Mouse (Mus musculus) natural killer cell, adult 2 months (primary cell): ENCODE measurements around the gene Abcb1a.
"Not testable (repeated sequence)": the region's sequence is repeated elsewhere in the genome, so short reads cannot be mapped to it uniquely, and the experiment has no call there.

Experiments
- DNase-seq, 2 experiments: peaks; one replicate each; pipeline ENCODE4 v3.0.0; 2022; ENCODE audit warnings: low spot score in 2 of 2

Gene Abcb1a

DNA sequence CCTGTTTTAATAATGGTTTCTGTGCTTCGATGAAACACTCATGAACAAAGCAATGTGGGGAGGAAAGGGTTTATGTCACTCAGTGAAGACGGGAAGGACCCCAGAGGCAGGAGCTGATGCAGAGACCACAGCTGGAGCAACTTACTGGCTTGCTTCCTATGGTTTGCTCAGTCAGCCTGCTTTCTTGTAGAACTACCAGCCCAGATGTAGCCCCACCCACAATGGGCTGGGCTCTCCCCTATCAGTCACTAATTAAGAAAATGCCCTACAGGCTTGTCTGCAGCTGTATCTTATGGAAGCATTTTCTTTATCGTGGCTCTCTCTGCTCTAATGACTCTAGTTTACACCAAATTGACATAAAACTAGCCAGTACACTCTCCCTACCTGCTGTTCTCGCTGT is 67.9 kb downstream of the Abcb1a start:
- DNase-seq, result no peak

- no peak for DNase-seq
These were observed 72.8 kb downstream of the Abcb1a start for GRCm38 (mm10) chr5:8732639-8733038.

DNA sequence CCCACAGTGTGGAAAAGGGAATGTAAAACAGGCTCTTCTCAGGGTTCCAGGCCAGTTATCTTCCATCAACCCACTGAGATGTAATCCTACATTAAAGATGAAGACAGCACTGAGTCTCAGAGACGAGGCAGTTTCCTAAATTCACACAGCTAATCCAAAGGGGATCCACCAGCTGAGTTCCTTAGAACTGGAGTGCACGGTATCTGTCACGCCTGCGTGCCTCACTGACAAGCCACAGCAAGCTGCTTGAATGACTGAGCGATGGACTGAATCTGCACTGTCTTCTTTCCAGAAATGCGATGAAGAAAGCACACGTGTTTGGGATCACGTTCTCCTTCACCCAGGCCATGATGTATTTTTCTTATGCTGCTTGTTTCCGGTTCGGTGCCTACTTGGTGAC is 73.4 kb downstream of the Abcb1a start:
- DNase-seq, result not testable (repeated sequence)

DNA sequence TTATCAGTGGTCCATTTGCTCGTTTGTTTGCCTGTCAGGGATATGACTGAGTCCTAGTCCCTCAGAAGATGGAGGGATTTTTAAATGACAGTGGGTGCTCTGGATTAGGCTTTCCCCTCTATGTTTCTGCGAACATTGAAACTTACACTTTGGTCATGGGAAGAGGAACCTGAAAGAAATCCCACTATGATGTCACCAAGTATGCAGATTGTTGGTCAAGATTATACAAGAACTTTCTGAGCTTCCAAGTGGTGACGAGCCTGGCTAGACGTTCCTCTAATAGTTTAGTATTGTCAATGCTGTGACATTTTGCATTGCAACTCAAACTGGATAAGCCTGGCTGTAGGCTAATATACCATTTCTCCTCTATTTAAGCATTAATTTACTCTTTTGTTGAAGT is 76.5 kb downstream of the Abcb1a start:
- DNase-seq, result no peak

DNA sequence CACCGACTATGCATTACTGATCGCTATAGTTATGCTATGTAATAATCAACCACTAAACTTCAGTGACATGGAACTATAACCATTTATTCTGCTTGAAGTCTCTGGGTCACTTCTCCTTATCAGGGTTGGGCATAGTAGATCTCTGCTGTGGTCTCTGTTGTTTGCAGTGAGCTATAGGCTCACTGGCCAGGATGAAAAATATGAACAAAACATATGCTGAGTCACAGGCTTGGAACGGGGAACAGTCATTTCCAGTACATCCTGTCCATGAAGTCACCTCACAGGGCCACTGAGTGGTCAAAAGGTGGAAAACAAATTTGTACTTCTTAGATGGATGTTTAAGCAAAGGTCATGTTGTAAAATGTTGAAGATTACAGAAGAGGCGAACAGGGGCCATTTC is 77.2 kb downstream of the Abcb1a start:
- no peak for DNase-seq

DNA sequence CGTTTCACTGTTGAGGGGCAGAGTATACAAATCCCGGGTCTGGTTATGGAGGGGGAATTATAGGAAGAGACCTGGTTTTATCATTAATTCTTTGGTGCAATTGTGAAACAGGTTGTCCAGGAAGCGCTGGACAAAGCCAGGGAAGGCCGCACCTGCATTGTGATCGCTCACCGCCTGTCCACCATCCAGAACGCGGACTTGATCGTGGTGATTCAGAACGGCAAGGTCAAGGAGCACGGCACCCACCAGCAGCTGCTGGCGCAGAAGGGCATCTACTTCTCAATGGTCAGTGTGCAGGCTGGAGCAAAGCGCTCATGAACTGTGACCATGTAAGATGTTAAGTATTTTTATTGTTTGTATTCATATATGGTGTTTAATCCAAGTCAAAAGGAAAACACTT is 87.4 kb downstream of the Abcb1a start:
- DNase-seq, result not testable (repeated sequence)

- DNase-seq, result no peak
These were observed 113.0 kb downstream of the Abcb1a start for GRCm38 (mm10) chr5:8772866-8773265.

DNA sequence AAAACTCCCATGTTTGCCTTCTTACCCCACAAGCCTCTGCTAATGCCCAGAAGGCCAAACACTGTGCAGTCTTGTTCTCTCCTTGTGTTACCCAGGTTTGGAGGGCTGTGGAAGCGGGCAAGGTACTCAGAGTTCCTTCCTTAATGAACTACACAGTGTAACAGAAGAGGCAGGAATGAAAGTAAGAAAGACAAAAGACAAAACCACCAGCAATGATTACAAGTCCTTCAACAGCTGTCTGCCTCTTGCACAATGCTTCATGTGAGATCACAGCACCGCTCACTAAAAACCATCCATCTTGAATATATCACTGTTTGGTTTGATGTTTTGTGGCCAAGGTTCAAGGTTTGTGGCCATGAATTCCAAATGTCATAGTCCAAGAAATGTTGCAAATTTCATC is 118.4 kb downstream of the Abcb1a start:
- DNase-seq, result no peak

GRCm38 (mm10) chr5:8778751-8779150 is 118.9 kb downstream of the Abcb1a start:
- no peak for DNase-seq

- DNase-seq, result no peak
These were observed 132.4 kb downstream of the Abcb1a start for GRCm38 (mm10) chr5:8792281-8792680.
